Mouse (Mus musculus): ENCODE data around the gene Marveld3. TPM values are rescaled to one million over a fixed set of nuclear protein-coding genes. Genes with fewer than 3 reads are reported as not detected.

Gene Marveld3
- total RNA-seq, 4 experiments from 2014 or later: 0.49 to 0.78 (median 0.68) TPM

DNA sequence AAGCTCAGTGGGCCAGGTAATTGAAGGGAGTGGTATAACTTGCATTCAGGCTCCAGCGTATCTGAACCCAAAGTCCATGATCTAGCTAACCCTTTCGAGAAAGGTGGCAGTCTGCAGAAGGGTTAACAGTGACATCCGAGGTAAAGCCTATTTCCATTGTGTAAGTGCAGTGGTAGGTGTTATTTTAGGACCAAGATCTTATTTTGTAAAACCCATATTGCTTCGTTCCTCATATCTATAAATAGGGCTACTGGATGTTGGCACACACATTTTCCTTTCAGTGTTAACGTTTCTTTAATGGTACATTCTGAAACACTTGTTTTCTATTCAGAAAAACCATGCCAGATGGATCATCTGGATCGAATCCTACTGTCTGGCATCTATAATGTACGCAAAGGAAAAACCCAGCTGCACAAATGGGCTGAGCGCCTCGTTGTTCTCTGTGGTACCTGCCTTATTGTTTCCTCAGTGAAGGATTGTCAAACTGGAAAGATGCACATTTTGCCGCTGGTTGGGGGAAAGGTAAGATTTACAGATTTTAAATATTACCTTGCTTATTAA, 58.0 kb downstream of the Marveld3 start:
- DNase-seq (ENCODE audit: low spot score in 2 of 2): peak in 1 of 2 experiments; percentile 43

DNA sequence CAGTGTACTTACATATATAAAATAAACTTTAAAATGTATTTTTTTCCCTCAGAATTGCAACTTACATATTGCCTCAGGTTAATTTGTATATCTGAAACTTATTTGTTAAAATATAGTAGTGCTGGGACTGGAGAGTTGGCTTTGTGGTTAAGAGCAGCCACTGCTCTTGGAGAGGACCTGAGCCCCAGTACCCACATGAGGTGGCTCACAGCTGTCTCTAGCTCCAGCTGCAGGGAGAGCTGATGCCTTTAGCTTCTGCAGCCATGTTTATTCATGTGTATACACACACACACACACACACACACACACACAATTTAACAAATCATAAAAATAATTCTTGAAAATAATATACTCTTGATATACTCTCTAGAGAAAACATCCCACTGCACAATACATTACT, 59.6 kb downstream of the Marveld3 start:
- no peak for DNase-seq (ENCODE audit: low spot score in 2 of 2)

Other genes with a start within 250 kb of the Marveld3 start
- gene Atxn1l, start 224.5 kb downstream of the Marveld3 start, total RNA-seq (2022): 10 to 100 TPM; 39.5 to 50.7 (median 43.0) TPM
- 10 to 100 TPM; 73.3 to 88.7 (median 78.6) TPM for gene Ap1g1, start 183.6 kb downstream of the Marveld3 start, total RNA-seq (2022)
- gene Phlpp2, start 93.7 kb downstream of the Marveld3 start, total RNA-seq (2022): 10 to 100 TPM; 32.5 to 35.5 (median 33.5) TPM
- not detected for gene Tat, start 28.2 kb upstream of the Marveld3 start, total RNA-seq (2022)
- under 1 TPM in 1 of 4 experiments, not detected in 3; 0.25 TPM for gene Chst4, start 77.5 kb upstream of the Marveld3 start, total RNA-seq (2022)
- gene Zfp612, start 117.5 kb upstream of the Marveld3 start, total RNA-seq (2022): 10 to 100 TPM; 35.2 to 38.4 (median 36.3) TPM
- gene Gm21964, start 139.0 kb upstream of the Marveld3 start, total RNA-seq (2022): not detected
- gene Gm17720, start 140.6 kb upstream of the Marveld3 start, total RNA-seq (2022): not detected
- 10 to 100 TPM; 21.7 to 31.6 (median 27.2) TPM for gene Calb2, start 206.0 kb upstream of the Marveld3 start, total RNA-seq (2022)